Mouse (Mus musculus) G1E (cell line): ENCODE results near the gene Gm10318. TPM values are rescaled to one million over a fixed set of nuclear protein-coding genes. Genes with fewer than 3 reads are reported as not detected.

ENCODE experiments used
- ATAC-seq: 2 replicates; pipeline ENCODE4 v1.8.0; 2016; ENCODE audit warnings: mild to moderate bottlenecking; ENCODE audit not compliant: insufficient number of reproducible peaks, poor library complexity, low FRiP score, severe bottlenecking; ENCODE audit errors: extremely low read depth
- DNase-seq: peaks from one replicate; pipeline ENCODE4 v3.0.0; 2012; ENCODE audit warnings: low spot score
- H3K27me3 ChIP-seq: 2 replicates; pipeline ENCODE4 v1.6.1; 2012; ENCODE audit warnings: mild to moderate bottlenecking, low read length, inconsistent platforms; ENCODE audit not compliant: insufficient read depth
- H3K36me3 ChIP-seq: replicated peaks from 2 replicates; pipeline ENCODE3; 2012; ENCODE audit warnings: mild to moderate bottlenecking, inconsistent platforms
- H3K4me1 ChIP-seq: 2 replicates; pipeline ENCODE4 v1.6.1; 2012; ENCODE audit warnings: low read depth, low read length, inconsistent platforms, mixed read lengths; ENCODE audit not compliant: insufficient read depth
- H3K4me3 ChIP-seq: 2 replicates; pipeline ENCODE4 v1.5.1; 2012; ENCODE audit warnings: low read depth, mild to moderate bottlenecking, inconsistent platforms, low read length, moderate library complexity, mixed read lengths
- H3K9me3 ChIP-seq: replicated peaks from 2 replicates; pipeline ENCODE4 v1.6.1; 2012; ENCODE audit warnings: inconsistent platforms
- CTCF ChIP-seq: IDR thresholded peaks from 2 replicates; pipeline ENCODE4 v1.5.1; 2012; ENCODE audit warnings: low read depth, low read length, inconsistent platforms, mixed read lengths
- GATA1 ChIP-seq: IDR thresholded peaks from 2 replicates; pipeline ENCODE4 v1.6.1; 2012; ENCODE audit warnings: borderline replicate concordance, low read length, inconsistent platforms, mixed read lengths
- GATA2 ChIP-seq: IDR thresholded peaks from 2 replicates; pipeline ENCODE4 v1.6.1; 2012; ENCODE audit warnings: low read depth, low read length, inconsistent platforms, borderline replicate concordance
- POLR2AphosphoS5 ChIP-seq: IDR thresholded peaks from 2 replicates; pipeline ENCODE4 v1.6.1; 2012; ENCODE audit warnings: low read depth, low read length, inconsistent platforms; ENCODE audit not compliant: insufficient replicate concordance
- TAL1 ChIP-seq: conservative IDR thresholded peaks from 2 replicates; pipeline ENCODE4 v1.6.1; 2012; ENCODE audit warnings: low read depth, low read length, inconsistent platforms, mixed read lengths
- polyA plus RNA-seq: library from polyadenylated mRNA; stranded (reverse); fragments of >175 nt; gene quantifications from 2 replicates; pipeline ENCODE4 v1.2.3, GENCODE M21; 2012
- total RNA-seq, 2 experiments: library from RNA; stranded (forward) in 1 of 2; stranded (reverse) in 1 of 2; fragments of 200-1000 nt in 1 of 2; fragments of >200 nt in 1 of 2; fragmentation: Nextera tagmentation in 1 of 2; gene quantifications; 2 replicates each; pipeline ENCODE4 v1.2.3; 2014 to 2017

The Gm10318 gene
- total and polyA plus RNA-seq, 3 experiments: not detected

DNA sequence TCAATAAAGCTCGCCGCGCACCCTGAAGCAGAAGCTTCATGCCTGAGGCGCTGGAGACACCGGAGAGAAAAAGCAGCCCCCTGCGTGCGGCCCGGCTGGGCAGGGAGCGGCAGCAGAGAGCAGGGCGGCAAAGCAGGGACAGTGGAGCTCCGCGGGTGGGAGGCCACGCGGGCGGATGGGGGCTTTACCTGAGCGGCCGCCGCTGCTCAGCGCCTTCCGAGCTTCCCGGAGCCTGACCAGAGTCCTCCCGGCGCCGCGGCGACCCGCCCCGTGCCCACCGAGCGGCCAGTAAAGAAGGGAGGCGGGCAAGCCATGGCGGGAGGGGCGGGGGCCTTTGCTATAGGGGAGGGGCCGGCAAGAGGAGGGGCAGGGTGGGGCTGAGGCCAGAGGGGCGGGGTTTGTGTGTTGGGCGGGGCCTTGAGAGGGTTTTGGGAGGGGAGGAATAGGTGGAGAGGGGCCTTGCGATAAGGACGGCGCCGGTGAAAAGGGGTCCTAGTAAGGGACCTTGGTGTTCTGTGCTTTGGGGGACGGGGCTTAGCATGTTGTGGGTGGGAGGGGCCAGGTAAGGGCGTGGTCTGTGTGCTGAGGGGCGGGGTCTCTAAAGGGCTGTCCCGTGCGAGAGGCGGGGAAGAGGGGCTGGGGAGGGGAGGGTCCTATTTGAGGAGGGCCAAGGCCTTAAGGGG, 49.7 kb downstream of the Gm10318 start, which contains the start of gene Lrrc3:
TSS of gene Lrrc3 (minus strand) at position 326 of the 683 bp plus-strand sequence.
- ATAC-seq: no peak

GRCm38 (mm10) chr10:77902894-77903715, 50.4 kb downstream of the Gm10318 start:
- Histone ChIP-seq H3K36me3 (no peaks in the 10 kb centered on the region), H3K4me3 (no peak overlapping the region), H3K4me1 (no peaks in the 10 kb centered on the region), H3K9me3 (no peaks in the 10 kb centered on the region), H3K27me3 (peaks cover 6% of the 10 kb centered on the region; the same call in 1 of the 2 replicates)
- no peak for TF ChIP-seq GATA2
- no peak for TF ChIP-seq POLR2AphosphoS5
- TF ChIP-seq GATA1: no peak
- no peak for TF ChIP-seq CTCF
- TF ChIP-seq TAL1: no peak
- ATAC-seq: no peak
- DNase-seq: no peak

More for the DNA sequence above, 49.7 kb downstream of the Gm10318 start, which contains the start of gene Lrrc3:
- Histone ChIP-seq H3K9me3 (no peaks in the 10 kb centered on the region), H3K4me1 (no peaks in the 10 kb centered on the region), H3K36me3 (no peaks in the 10 kb centered on the region), H3K27me3 (peaks cover 6% of the 10 kb centered on the region; the same call in 1 of the 2 replicates), H3K4me3 (no peak within 1 kb of the TSS)
- TF ChIP-seq CTCF: no peak
- TF ChIP-seq GATA1: no peak
- no peak for TF ChIP-seq TAL1
- TF ChIP-seq POLR2AphosphoS5: no peak
- no peak for TF ChIP-seq GATA2
- DNase-seq: no peak

Other genes starting within 250 kb of the Gm10318 start
Only the 20 nearest of the 33 such genes appear.
- not detected in 2 replicates for gene Krtap12-1, start 132.3 kb upstream of the Gm10318 start, total RNA-seq (2014; fragmentation: Nextera tagmentation)
- gene Krtap12-1, start 132.3 kb upstream of the Gm10318 start, total RNA-seq (2017): not detected in 2 replicates
- gene Krtap12-1, start 132.3 kb upstream of the Gm10318 start, polyA plus RNA-seq: not detected in 2 replicates
- not detected in 2 replicates for gene Gm10100, start 126.4 kb upstream of the Gm10318 start, total RNA-seq (2014; fragmentation: Nextera tagmentation)
- not detected in 2 replicates for gene Gm10100, start 126.4 kb upstream of the Gm10318 start, total RNA-seq (2017)
- not detected in 2 replicates for gene Gm10100, start 126.4 kb upstream of the Gm10318 start, polyA plus RNA-seq
- gene Gm18596, start 110.2 kb upstream of the Gm10318 start, total RNA-seq (2014; fragmentation: Nextera tagmentation): not detected in 2 replicates
- not detected in 2 replicates for gene Gm18596, start 110.2 kb upstream of the Gm10318 start, total RNA-seq (2017)
- gene Gm18596, start 110.2 kb upstream of the Gm10318 start, polyA plus RNA-seq: not detected in 2 replicates
- gene Gm9736, start 101.5 kb upstream of the Gm10318 start, total RNA-seq (2014; fragmentation: Nextera tagmentation): not detected in 2 replicates
- gene Gm9736, start 101.5 kb upstream of the Gm10318 start, total RNA-seq (2017): 0.22 TPM in 1 of 2 replicates, not detected in the other
- gene Gm9736, start 101.5 kb upstream of the Gm10318 start, polyA plus RNA-seq: not detected in 2 replicates
- gene Gm3233, start 93.2 kb upstream of the Gm10318 start, total RNA-seq (2014; fragmentation: Nextera tagmentation): not detected in 2 replicates
- gene Gm3233, start 93.2 kb upstream of the Gm10318 start, total RNA-seq (2017): 0.33 TPM in 1 of 2 replicates, not detected in the other
- not detected in 2 replicates for gene Gm3233, start 93.2 kb upstream of the Gm10318 start, polyA plus RNA-seq
- gene Gm3238, start 81.5 kb upstream of the Gm10318 start, total RNA-seq (2014; fragmentation: Nextera tagmentation): not detected in 2 replicates
- 0.22 TPM in 1 of 2 replicates, not detected in the other for gene Gm3238, start 81.5 kb upstream of the Gm10318 start, total RNA-seq (2017)
- not detected in 2 replicates for gene Gm3238, start 81.5 kb upstream of the Gm10318 start, polyA plus RNA-seq
- not detected in 2 replicates for gene Gm7138, start 75.9 kb upstream of the Gm10318 start, total RNA-seq (2014; fragmentation: Nextera tagmentation)
- 0.33 TPM in 1 of 2 replicates, not detected in the other for gene Gm7138, start 75.9 kb upstream of the Gm10318 start, total RNA-seq (2017)
- gene Gm7138, start 75.9 kb upstream of the Gm10318 start, polyA plus RNA-seq: not detected in 2 replicates
- not detected in 2 replicates for gene Gm3250, start 70.3 kb upstream of the Gm10318 start, total RNA-seq (2014; fragmentation: Nextera tagmentation)
- not detected in 2 replicates for gene Gm3250, start 70.3 kb upstream of the Gm10318 start, total RNA-seq (2017)
- gene Gm3250, start 70.3 kb upstream of the Gm10318 start, polyA plus RNA-seq: not detected in 2 replicates
- not detected in 2 replicates for gene Gm7137, start 64.7 kb upstream of the Gm10318 start, total RNA-seq (2014; fragmentation: Nextera tagmentation)
- not detected in 2 replicates for gene Gm7137, start 64.7 kb upstream of the Gm10318 start, total RNA-seq (2017)
- not detected in 2 replicates for gene Gm7137, start 64.7 kb upstream of the Gm10318 start, polyA plus RNA-seq
- not detected in 2 replicates for gene Gm9639, start 57.8 kb upstream of the Gm10318 start, total RNA-seq (2014; fragmentation: Nextera tagmentation)
- gene Gm9639, start 57.8 kb upstream of the Gm10318 start, total RNA-seq (2017): not detected in 2 replicates
- not detected in 2 replicates for gene Gm9639, start 57.8 kb upstream of the Gm10318 start, polyA plus RNA-seq
- not detected in 2 replicates for gene Gm19668, start 53.7 kb upstream of the Gm10318 start, total RNA-seq (2014; fragmentation: Nextera tagmentation)
- gene Gm19668, start 53.7 kb upstream of the Gm10318 start, total RNA-seq (2017): 0.16 TPM in 1 of 2 replicates, not detected in the other
- gene Gm19668, start 53.7 kb upstream of the Gm10318 start, polyA plus RNA-seq: not detected in 2 replicates
- not detected in 2 replicates for gene Gm9507, start 41.0 kb upstream of the Gm10318 start, total RNA-seq (2014; fragmentation: Nextera tagmentation)
- not detected in 2 replicates for gene Gm9507, start 41.0 kb upstream of the Gm10318 start, total RNA-seq (2017)
- gene Gm9507, start 41.0 kb upstream of the Gm10318 start, polyA plus RNA-seq: not detected in 2 replicates
- gene Gm2696, start 38.2 kb upstream of the Gm10318 start, total RNA-seq (2014; fragmentation: Nextera tagmentation): not detected in 2 replicates
- gene Gm2696, start 38.2 kb upstream of the Gm10318 start, total RNA-seq (2017): not detected in 2 replicates
- not detected in 2 replicates for gene Gm2696, start 38.2 kb upstream of the Gm10318 start, polyA plus RNA-seq
- not detected in 2 replicates for gene Krtap10-4, start 25.8 kb upstream of the Gm10318 start, total RNA-seq (2014; fragmentation: Nextera tagmentation)
- gene Krtap10-4, start 25.8 kb upstream of the Gm10318 start, total RNA-seq (2017): not detected in 2 replicates
- not detected in 2 replicates for gene Krtap10-4, start 25.8 kb upstream of the Gm10318 start, polyA plus RNA-seq
- gene Krtap10-10, start 16.9 kb upstream of the Gm10318 start, total RNA-seq (2014; fragmentation: Nextera tagmentation): not detected in 2 replicates
- gene Krtap10-10, start 16.9 kb upstream of the Gm10318 start, total RNA-seq (2017): 0.49 TPM in 1 of 2 replicates, not detected in the other
- gene Krtap10-10, start 16.9 kb upstream of the Gm10318 start, polyA plus RNA-seq: not detected in 2 replicates
- not detected in 2 replicates for gene Gm36176, start 6.1 kb upstream of the Gm10318 start, total RNA-seq (2014; fragmentation: Nextera tagmentation)
- gene Gm36176, start 6.1 kb upstream of the Gm10318 start, total RNA-seq (2017): not detected in 2 replicates
- gene Gm36176, start 6.1 kb upstream of the Gm10318 start, polyA plus RNA-seq: not detected in 2 replicates
- gene Gm3285, start 9.1 kb downstream of the Gm10318 start, total RNA-seq (2014; fragmentation: Nextera tagmentation): not detected in 2 replicates
- gene Gm3285, start 9.1 kb downstream of the Gm10318 start, total RNA-seq (2017): not detected in 2 replicates
- gene Gm3285, start 9.1 kb downstream of the Gm10318 start, polyA plus RNA-seq: not detected in 2 replicates
- gene Lrrc3, start 49.7 kb downstream of the Gm10318 start, total RNA-seq (2014; fragmentation: Nextera tagmentation): not detected in 2 replicates
- 0.05 and 0.06 TPM in 2 replicates for gene Lrrc3, start 49.7 kb downstream of the Gm10318 start, total RNA-seq (2017)
- 0.01 TPM in 1 of 2 replicates, not detected in the other for gene Lrrc3, start 49.7 kb downstream of the Gm10318 start, polyA plus RNA-seq
- gene Trpm2, start 117.7 kb downstream of the Gm10318 start, total RNA-seq (2014; fragmentation: Nextera tagmentation): 1.1 and 4.1 TPM in 2 replicates
- 0.35 and 0.55 TPM in 2 replicates for gene Trpm2, start 117.7 kb downstream of the Gm10318 start, total RNA-seq (2017)
- 0.14 and 0.19 TPM in 2 replicates for gene Trpm2, start 117.7 kb downstream of the Gm10318 start, polyA plus RNA-seq
- 6.9 and 13.6 TPM in 2 replicates for gene 1810043G02Rik, start 125.7 kb downstream of the Gm10318 start, total RNA-seq (2014; fragmentation: Nextera tagmentation)
- 10.1 and 10.9 TPM in 2 replicates for gene 1810043G02Rik, start 125.7 kb downstream of the Gm10318 start, total RNA-seq (2017)
- gene 1810043G02Rik, start 125.7 kb downstream of the Gm10318 start, polyA plus RNA-seq: 27.1 and 30.3 TPM in 2 replicates